In genomic region chr2:158410022-158411014, GRCm38 (mm10) we compare ENCODE assay signal across 8 mouse cellular contexts. TPM values are rescaled to one million over a fixed set of nuclear protein-coding genes. Genes with fewer than 3 reads are reported as not detected.
A peak's percentile ranks its signal among the peaks of the same experiment; 100 is the strongest.
DNase-seq lines count a peak whose midpoint lies in the region; ATAC-seq and TF ChIP-seq lines count a peak whose summit lies in the region.

No protein-coding gene starts in this region.

- peak; percentile 75 for ATAC-seq in intestine, embryonic 14.5 days (replicated peaks; ENCODE audit: low FRiP score, low TSS enrichment, low read depth)
- peak; percentile 84 for ATAC-seq in liver, embryonic 15.5 days (ENCODE audit: insufficient read depth)
- peak; percentile 64 for ATAC-seq in neural tube, embryonic 12.5 days (ENCODE audit: low FRiP score, low read depth)

- no peak for TF ChIP-seq CTCF in testis, adult 2 months (IDR thresholded peaks at IDR 0.05; ENCODE audit: control insufficient read depth, insufficient read depth, insufficient replicate concordance, low read depth, low read length)

- 3% methylated on average over 30 of the region's 67 CpGs for WGBS in intestine, embryonic 14.5 days
- 2% methylated on average over 45 of the region's 67 CpGs for WGBS in liver, embryonic 15.5 days (ENCODE audit: insufficient replicate concordance)
- WGBS in neural tube, embryonic 12.5 days = 3% methylated on average over 62 of the region's 67 CpGs

- H3K4me3 ChIP-seq in intestine, embryonic 14.5 days (ENCODE audit: low read depth, low read length) = peak overlapping the region; percentile 67
- peak overlapping the region; percentile 92 for H3K4me3 ChIP-seq in liver, embryonic 15.5 days (replicated peaks)
- H3K4me3 ChIP-seq in neural tube, embryonic 12.5 days = peak overlapping the region; percentile 90
- peak overlapping the region; percentile 90 for H3K4me3 ChIP-seq in testis, adult 2 months (ENCODE audit: control insufficient read depth, low read depth, low read length)

- no peak for TF ChIP-seq POLR2A in testis, adult 2 months (IDR thresholded peaks at IDR 0.05; ENCODE audit: control insufficient read depth, low read depth, low read length)

- H3K4me2 ChIP-seq in intestine, embryonic 14.5 days (ENCODE audit: low read length) = peak overlapping the region; percentile 93
- peak overlapping the region; percentile 93 for H3K4me2 ChIP-seq in liver, embryonic 15.5 days
- H3K4me2 ChIP-seq in neural tube, embryonic 12.5 days (replicated peaks) = peak overlapping the region; percentile 76

- DNase-seq in 3T3-L1 (ENCODE audit: low read depth, low spot score) = peak; percentile 47
- peak; percentile 22 for DNase-seq in T-cell, adult 2 months (ENCODE audit: low spot score)
- DNase-seq in cerebellum, postnatal 4 days (ENCODE audit: low spot score in 2 of 2) = peak; percentile 25 to 40
- peak; percentile 41 for DNase-seq in gastrocnemius, postnatal 14 days
- peak; percentile 72 for DNase-seq in intestine, embryonic 14.5 days (ENCODE audit: low spot score)

- intact Hi-C loops in gastrocnemius, postnatal 14 days (cut with DNase I; ENCODE audit: low total_unique reads) = no loop called here

- peak overlapping the region; percentile 57 for H3K27ac ChIP-seq in intestine, embryonic 14.5 days (ENCODE audit: low read depth)
- peak overlapping the region; percentile 89 for H3K27ac ChIP-seq in liver, embryonic 15.5 days (replicated peaks)
- H3K27ac ChIP-seq in neural tube, embryonic 12.5 days = peak overlapping the region; percentile 80
- peak overlapping the region; percentile 91 for H3K27ac ChIP-seq in testis, adult 2 months (ENCODE audit: control insufficient read depth, insufficient read depth, low read depth, low read length)

- no peaks in the 10 kb centered on the region for H3K27me3 ChIP-seq in intestine, embryonic 14.5 days (replicated peaks; ENCODE audit: control insufficient read depth, insufficient read depth, low read length)
- no peaks in the 10 kb centered on the region; the same call in 1 of the 2 replicates for H3K27me3 ChIP-seq in liver, embryonic 15.5 days
- no peaks in the 10 kb centered on the region for H3K27me3 ChIP-seq in neural tube, embryonic 12.5 days (replicated peaks)
- no peaks in the 10 kb centered on the region for H3K27me3 ChIP-seq in testis, adult 2 months (ENCODE audit: control insufficient read depth, insufficient read depth, low read length)

- H3K36me3 ChIP-seq in intestine, embryonic 14.5 days (ENCODE audit: control insufficient read depth, insufficient read depth, low read length) = no peaks in the 10 kb centered on the region
- H3K36me3 ChIP-seq in liver, embryonic 15.5 days (replicated peaks) = no peaks in the 10 kb centered on the region
- H3K36me3 ChIP-seq in neural tube, embryonic 12.5 days = no peaks in the 10 kb centered on the region
- H3K36me3 ChIP-seq in testis, adult 2 months (ENCODE audit: control insufficient read depth, insufficient read depth, low read length) = no peaks in the 10 kb centered on the region

- H3K9ac ChIP-seq in intestine, embryonic 14.5 days (ENCODE audit: low read length) = peak overlapping the region; percentile 76
- H3K9ac ChIP-seq in liver, embryonic 15.5 days = peak overlapping the region; percentile 95
- peak overlapping the region; percentile 92 for H3K9ac ChIP-seq in neural tube, embryonic 12.5 days

- no peaks in the 10 kb centered on the region for H3K9me3 ChIP-seq in intestine, embryonic 14.5 days (ENCODE audit: control insufficient read depth, low read length)
- H3K9me3 ChIP-seq in liver, embryonic 15.5 days (replicated peaks) = no peaks in the 10 kb centered on the region
- H3K9me3 ChIP-seq in neural tube, embryonic 12.5 days = no peaks in the 10 kb centered on the region

- peaks cover 10% of the 10 kb centered on the region for H3K4me1 ChIP-seq in intestine, embryonic 14.5 days (replicated peaks; ENCODE audit: control insufficient read depth, insufficient read depth, low read length)
- peaks cover 50% of the 10 kb centered on the region for H3K4me1 ChIP-seq in liver, embryonic 15.5 days (replicated peaks)
- H3K4me1 ChIP-seq in neural tube, embryonic 12.5 days = peaks cover 13% of the 10 kb centered on the region
- peaks cover 5% of the 10 kb centered on the region for H3K4me1 ChIP-seq in testis, adult 2 months (ENCODE audit: control insufficient read depth, insufficient read depth, low read length)

RNA-seq across cellular contexts. Expression of gene Ralgapb, which starts 0.7 kb away (rescaled TPM):
- 10 to 100 TPM; 20.3 to 21.2 TPM for total RNA-seq in gastrocnemius, postnatal 14 days (2021)
- 19.5 and 20.3 TPM in 2 replicates for polyA plus RNA-seq in intestine, embryonic 14.5 days (2014; fragmentation: Nextera tagmentation; extraction: Ambion mirVana)
- 5.0 and 5.2 TPM in 2 replicates for polyA plus RNA-seq in liver, embryonic 15.5 days (2015; fragmentation: Nextera tagmentation; extraction: Ambion mirVana)
- 21.2 and 25.2 TPM in 2 replicates for polyA plus RNA-seq in neural tube, embryonic 12.5 days (2016; fragmentation: Nextera tagmentation; extraction: Ambion mirVana)
- 16.8 and 18.8 TPM in 2 replicates for polyA plus RNA-seq in testis, adult 2 months (2012; rRNA removed)

RNA-seq across cellular contexts. Expression of gene Snhg11, which starts 34.9 kb away (rescaled TPM):
- under 1 TPM; 0.06 to 0.20 TPM for total RNA-seq in gastrocnemius, postnatal 14 days (2021)
- polyA plus RNA-seq in intestine, embryonic 14.5 days (2014; fragmentation: Nextera tagmentation; extraction: Ambion mirVana) = 5.5 and 6.1 TPM in 2 replicates
- 1.5 and 2.3 TPM in 2 replicates for polyA plus RNA-seq in liver, embryonic 15.5 days (2015; fragmentation: Nextera tagmentation; extraction: Ambion mirVana)
- polyA plus RNA-seq in neural tube, embryonic 12.5 days (2016; fragmentation: Nextera tagmentation; extraction: Ambion mirVana) = 204 and 207 TPM in 2 replicates
- polyA plus RNA-seq in testis, adult 2 months (2012; rRNA removed) = 2.4 and 3.4 TPM in 2 replicates

Comparison
In these comparisons a context has a peak if more than half of its experiments do, and no peak if none do; other contexts are left out.
1. Peak in every context shown above with its lines: DNase-seq, ATAC-seq, H3K4me3 ChIP-seq and H3K27ac ChIP-seq.
2. DNase-seq: peak in every context shown above with its lines; median percentile 72 in intestine, embryonic 14.5 days; 47 in 3T3-L1; 41 in gastrocnemius, postnatal 14 days; 32 in cerebellum, postnatal 4 days; 22 in T-cell, adult 2 months.
3. RNA of gene Snhg11, which starts 34.9 kb away (polyA plus RNA-seq): 204 to 207 TPM in neural tube, embryonic 12.5 days; 5.5 to 6.1 TPM in intestine, embryonic 14.5 days, 2.4 to 3.4 TPM in testis, adult 2 months and 1.5 to 2.3 TPM in liver, embryonic 15.5 days; every median in the first group is over 10 times any median in the second.